Mouse (Mus musculus) adrenal gland, adult 18-20 months (tissue): Measurements from ENCODE around the gene F5. TPM values are rescaled to one million over a fixed set of nuclear protein-coding genes. Genes with fewer than 3 reads are reported as not detected.
"Not testable (repeated sequence)": the region's sequence is repeated elsewhere in the genome, so short reads cannot be mapped to it uniquely, and the experiment has no call there.

Experiments used
- DNase-seq, 2 experiments: peaks; one replicate each; pipeline ENCODE4 v3.0.0; 2021 to 2022; ENCODE audit warnings: low spot score in 2 of 2
- total RNA-seq, 2 experiments: library from RNA; stranded (reverse); gene quantifications; 1 replicate in 1 of 2; 2 replicates in 1 of 2; pipeline ENCODE4 v1.2.3; 2021

F5 gene
- total RNA-seq, 2 experiments from 2014 or later: 1.7 to 4.5 TPM

- DNase-seq: not testable (repeated sequence)
Observed at GRCm38 (mm10) chr1:164231937-164232570, 80.4 kb downstream of the F5 start.

DNA sequence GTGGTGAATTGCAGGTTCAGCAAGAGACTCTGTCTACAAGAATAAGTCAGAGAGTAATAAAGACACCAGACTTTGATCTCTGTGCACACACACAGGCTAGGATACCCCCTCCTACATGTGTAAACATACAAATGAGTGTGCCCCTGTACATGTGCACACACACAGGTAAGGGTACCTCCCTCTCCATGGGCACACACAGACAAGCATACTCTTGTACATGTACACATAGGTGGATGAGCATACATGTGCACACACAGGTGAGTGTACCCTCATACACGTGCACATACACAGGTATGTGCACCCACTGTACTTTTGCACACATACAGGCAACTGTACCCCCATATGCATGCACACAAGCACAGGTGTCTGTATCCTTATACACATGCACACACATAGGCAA lies 81.8 kb downstream of the F5 start:
- DNase-seq: no peak

- no peak for DNase-seq
Observed at GRCm38 (mm10) chr1:164235078-164235477, 83.4 kb downstream of the F5 start.

DNA sequence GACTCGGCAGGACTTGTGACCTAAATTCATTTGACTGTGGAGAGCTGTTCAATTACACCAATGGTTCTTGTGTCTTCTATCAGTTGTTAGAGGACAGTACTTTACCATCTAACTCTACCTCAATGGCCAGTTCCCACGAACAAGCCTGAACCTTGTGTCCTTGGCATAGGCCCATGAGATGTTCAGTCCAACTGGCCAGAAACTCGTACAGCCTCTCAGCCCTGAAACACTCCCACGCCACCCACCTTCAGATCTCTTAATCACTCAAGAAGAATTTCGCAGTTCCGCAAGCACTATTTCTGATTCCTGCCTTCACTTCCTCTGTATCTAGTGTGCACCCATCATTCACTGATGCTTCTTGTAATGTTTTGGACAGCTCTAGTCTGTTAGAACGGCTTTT lies 84.4 kb downstream of the F5 start:
- no peak for DNase-seq

DNA sequence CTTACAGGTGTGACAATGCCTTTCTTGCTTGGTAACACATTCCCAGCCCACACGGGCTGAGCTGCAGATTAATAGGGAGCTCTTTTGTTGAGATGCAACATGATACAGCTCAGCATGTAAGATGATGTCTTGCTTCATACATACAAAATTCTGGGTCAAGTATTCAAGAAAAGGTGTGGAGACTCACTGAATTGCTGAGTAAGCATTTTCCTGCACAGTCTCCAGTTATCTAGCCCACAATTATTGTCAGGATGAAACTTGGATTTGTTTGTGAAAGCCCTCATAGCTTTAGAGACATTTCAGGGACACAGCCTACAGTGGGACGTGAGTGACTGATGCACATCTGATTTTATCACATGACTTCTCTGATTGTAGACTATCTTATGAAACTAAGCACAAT lies 89.9 kb downstream of the F5 start:
- no peak for DNase-seq

DNA sequence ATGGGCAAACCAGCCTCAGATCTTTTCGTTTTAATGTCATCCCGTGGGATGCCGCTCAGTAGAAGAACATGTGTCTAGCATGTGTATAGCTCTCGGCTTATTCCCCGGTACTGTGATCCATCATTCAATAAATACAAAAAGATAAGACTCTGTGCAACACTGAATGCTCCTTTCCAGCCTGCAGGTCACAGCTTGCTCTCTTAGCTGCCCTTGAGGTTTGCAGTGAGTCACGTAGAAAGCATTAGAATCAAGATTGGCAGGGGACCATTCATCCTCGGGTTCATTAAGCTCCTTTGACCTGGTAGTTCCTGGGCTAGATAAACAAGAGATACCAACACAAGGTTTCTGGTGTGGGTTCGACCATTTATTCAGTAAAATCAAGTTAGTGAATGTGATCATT lies 91.2 kb downstream of the F5 start:
- no peak for DNase-seq

DNA sequence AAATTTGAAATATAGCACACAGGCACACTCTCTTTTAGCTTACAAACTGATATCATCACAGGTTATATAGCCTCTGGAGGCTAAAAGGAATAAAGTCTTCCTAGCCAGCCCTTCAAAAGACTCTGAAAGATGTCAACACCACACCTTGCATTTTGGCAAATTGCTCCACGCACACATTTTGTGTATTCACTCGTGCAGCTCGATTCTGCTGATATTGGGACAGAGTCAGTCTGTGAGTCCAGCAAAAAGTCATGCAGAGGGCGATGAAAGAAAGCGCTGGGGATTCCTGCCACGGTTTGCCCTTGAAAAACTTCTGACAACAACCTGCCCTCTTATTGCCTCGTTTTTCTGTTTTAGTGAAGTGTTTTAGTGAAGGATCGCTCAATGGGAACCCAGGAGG lies 95.8 kb downstream of the F5 start:
- no peak for DNase-seq

- DNase-seq: no peak
Observed at GRCm38 (mm10) chr1:164247971-164248370, 96.3 kb downstream of the F5 start.

DNA sequence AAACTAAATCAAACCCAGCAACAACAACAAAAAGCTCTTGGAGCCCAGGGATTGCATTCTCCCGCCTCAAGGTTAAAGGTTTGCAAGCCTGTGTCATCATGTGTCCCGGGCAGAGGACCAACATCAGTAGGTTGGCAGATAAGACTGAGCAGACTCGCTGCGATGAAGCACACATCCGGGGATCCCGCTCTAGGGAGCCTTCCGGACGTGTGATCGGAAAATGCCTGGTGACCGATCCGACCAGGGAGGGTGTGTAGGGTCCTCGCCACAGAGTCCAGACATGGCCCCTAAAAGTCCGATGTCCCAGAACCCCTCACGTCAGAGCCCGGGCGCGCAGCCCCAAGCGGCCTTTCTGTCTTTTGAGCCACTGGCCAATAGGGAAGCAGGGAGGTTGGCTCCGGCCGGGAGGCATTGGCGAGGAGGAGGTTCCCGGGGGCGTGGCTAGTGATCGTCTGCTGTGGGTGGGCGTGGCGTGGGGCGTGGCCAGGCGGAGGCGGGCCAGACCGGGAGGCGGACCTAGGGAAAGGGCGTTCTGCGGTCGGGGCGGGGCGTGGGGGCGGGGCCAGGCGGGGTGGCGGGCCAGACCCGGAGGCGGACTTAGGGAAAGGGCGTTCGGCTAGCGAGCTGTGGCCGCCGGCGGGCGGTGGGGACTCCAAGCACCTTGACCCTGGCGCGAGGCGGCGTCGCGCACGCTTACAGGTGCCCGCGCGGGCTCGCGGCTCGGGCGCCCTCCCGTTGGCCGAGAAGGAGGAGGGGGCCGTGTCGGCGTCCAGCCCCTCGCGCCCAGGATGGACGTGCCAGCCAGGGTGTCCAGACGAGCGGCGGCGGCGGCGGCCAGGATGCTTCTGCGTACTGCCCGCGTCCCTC lies 97.1 kb downstream of the F5 start, which contains the start of gene Slc19a2:
TSS of gene Slc19a2 (plus strand) at position 582 of the 867 bp plus-strand sequence.
- DNase-seq: peak; percentile 98

DNA sequence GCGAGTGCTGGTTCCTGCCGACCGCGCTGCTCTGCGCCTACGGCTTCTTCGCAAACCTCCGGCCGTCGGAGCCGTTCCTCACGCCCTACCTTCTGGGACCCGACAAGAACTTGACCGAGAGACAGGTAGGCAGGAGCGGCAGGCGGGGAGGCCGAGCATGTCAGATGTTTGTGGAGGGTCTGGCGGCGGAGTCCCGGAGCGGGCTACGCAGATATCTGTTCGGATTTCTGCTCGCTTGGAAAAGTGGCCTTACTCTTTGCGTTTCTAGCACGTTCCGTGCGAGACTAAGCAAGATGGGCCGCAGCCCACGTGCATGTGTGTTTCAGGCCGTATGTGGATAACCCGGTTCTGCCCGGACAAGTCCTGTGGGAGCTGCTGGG lies 97.7 kb downstream of the F5 start:
- no peak for DNase-seq

DNA sequence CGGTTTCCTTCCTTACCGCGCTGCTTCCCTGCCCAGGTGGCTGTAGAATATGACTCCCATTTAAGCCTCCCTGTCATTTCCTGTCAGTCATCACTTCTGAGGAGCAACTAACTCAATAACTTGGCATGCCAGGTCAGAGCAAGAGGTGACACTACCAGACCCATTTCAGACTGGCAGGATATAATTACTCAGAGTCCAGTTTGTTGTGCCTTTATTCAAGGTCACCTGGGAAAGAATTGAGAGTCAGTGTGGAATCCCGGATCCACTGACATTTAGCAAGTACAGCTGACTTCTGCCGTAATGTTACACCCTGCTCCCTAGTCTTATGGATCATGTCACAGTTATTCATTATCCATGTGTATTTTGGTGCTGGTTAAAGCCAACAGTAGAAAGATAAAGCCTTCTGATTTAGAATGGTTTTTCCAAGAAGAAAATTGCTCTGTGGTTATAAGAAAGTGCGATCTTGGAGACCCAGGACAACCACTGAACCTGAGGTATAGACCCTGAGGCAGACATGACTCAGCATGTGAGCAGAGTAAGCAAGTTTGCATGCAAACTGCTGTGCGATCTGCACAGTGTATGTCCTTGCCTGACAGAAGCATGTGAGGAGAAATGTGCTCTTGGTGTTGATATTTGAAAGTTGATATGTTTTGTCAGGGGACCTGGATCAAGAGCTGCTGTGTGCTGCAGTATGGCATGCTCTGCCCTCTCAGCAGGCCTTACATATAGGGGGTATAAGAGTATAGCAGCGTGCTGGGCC lies 98.9 kb downstream of the F5 start:
- no peak for DNase-seq

GRCm38 (mm10) chr1:164251438-164251837 lies 99.8 kb downstream of the F5 start:
- DNase-seq: no peak

- DNase-seq: no peak
Observed at GRCm38 (mm10) chr1:164252551-164252950, 100.9 kb downstream of the F5 start.

DNA sequence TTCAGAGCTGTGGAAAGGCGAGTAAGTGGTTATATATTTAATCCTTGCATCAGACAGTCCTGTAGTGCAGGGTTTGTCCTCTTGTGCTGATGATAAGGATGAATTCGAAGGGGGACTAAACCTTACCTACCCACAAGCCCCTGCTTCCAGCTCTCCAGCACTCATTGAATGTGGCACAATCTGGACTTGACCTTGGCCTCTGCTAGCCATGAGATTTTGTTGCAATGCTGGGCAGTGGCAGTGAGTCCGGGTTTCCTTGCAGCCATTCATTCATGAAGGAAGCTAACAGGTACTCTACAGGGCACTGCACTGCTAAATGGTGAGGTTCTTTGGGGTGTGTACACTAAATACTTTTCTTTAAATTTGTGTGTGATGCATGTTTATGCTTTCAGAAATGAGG lies 103.2 kb downstream of the F5 start:
- DNase-seq: no peak

DNA sequence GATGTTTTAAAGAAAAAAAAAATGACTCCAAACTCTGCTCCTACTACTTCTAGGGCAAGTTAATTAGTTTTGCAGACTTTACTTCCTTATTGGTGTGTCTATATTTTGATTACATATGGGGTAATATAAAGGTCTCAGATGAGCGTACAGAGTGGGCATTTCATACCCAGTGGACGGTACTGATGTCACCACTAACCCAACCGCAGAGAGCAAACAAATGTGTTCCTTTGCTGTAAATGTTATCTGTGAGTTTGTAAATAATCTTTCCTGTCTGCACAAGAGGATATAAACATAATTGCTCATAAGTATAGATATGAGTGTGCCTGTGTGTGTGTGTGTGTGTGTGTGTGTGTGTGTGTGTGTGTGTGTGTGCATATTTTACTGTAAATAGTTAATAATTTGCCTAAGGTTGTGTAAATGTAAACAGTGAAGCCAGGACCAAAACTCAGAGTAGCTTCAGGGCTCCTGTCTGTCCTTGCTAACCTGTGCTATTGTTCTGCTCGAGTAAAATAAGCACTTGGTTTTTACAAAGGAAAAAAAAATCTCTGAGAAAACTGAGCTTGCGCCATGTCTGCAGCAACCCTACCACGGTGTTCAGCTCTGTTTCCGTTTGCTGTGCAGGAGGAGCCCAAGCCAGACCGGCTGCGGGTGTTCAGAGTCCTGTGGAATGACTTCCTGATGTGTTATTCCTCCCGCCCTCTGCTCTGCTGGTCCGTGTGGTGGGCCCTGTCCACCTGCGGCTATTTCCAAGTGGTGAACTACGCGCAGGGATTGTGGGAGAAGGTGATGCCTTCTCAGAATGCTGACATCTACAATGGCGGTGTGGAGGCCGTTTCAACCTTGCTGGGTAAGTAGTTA lies 108.8 kb downstream of the F5 start:
- DNase-seq: no peak

- DNase-seq: peak in 1 of 2 experiments; percentile 29
Observed at GRCm38 (mm10) chr1:164261553-164261952, 109.9 kb downstream of the F5 start.

Other genes with a start within 250 kb of the F5 start
- 10 to 100 TPM; 14.3 to 16.5 TPM for gene Scyl3, start 222.7 kb upstream of the F5 start, total RNA-seq
- gene BC055324, start 157.0 kb upstream of the F5 start, total RNA-seq: 1 to 10 TPM in 1 of 2 experiments, under 1 TPM in 1; 0.93 to 1.8 TPM
- gene Mettl18, start 156.9 kb upstream of the F5 start, total RNA-seq: 1 to 10 TPM; 4.2 to 4.4 TPM
- 1 to 10 TPM; 5.6 to 8.0 TPM for gene Sele, start 103.6 kb upstream of the F5 start, total RNA-seq
- 1 to 10 TPM in 1 of 2 experiments, under 1 TPM in 1; 0.27 to 1.0 TPM for gene Sell, start 89.9 kb upstream of the F5 start, total RNA-seq
- under 1 TPM; 0.43 to 0.96 TPM for gene Selp, start 36.6 kb upstream of the F5 start, total RNA-seq
- gene Slc19a2, start 97.2 kb downstream of the F5 start, total RNA-seq: 10 to 100 TPM; 17.0 to 30.0 TPM
- gene Ccdc181, start 123.7 kb downstream of the F5 start, total RNA-seq: 1 to 10 TPM; 6.7 to 6.9 TPM
- 10 to 100 TPM; 11.4 to 11.9 TPM for gene Nme7, start 152.3 kb downstream of the F5 start, total RNA-seq
- gene Blzf1, start 155.7 kb downstream of the F5 start, total RNA-seq: 10 to 100 TPM; 23.1 to 26.9 TPM